Mouse (Mus musculus): ENCODE measurements around the gene Rsbn1l.

The Rsbn1l gene

DNA sequence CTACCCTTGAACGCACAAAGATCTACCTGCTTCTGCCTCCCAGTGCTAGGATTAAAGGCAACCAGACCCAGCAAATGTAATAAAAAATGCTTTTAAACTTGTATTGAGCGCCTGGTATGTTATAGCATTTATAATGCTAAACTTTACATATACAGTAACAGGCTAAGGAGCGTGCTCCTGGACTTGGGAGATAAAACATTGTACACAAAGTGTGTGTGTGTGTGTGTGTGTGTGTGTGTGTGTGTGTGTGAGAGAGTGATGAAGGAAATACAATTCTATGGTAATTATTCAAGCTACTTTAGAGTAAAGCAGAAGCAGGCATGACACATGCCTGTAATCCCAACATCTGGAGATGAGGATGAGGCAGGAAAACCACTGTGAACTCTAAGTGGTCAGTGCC is at the start of gene Rsbn1l:
Gene Rsbn1l, minus strand, starts transcription at position 101 of the 400 bp plus-strand sequence.
- no peak for DNase-seq (ENCODE audit: low spot score in 2 of 2)

DNA sequence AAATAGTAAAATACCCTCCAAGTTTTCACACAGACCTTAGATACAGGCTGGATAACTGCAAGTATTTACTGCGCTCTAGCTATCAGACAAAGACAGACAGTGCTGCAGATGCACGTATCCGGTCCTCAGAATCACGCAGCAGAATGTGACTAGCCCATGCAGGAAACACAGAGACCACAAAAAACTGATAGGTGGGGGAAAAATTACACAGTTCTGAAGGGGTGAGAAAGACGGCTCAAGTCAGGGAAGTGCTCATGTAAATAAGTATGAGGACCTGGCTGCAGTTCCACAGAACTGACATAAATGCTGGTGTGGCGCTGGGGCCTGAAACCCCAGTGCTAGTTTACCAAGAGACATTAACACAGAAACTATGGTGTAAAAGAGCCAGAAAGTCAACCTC is 46.5 kb upstream of the Rsbn1l start:
- DNase-seq (ENCODE audit: low spot score in 2 of 2) = no peak

DNA sequence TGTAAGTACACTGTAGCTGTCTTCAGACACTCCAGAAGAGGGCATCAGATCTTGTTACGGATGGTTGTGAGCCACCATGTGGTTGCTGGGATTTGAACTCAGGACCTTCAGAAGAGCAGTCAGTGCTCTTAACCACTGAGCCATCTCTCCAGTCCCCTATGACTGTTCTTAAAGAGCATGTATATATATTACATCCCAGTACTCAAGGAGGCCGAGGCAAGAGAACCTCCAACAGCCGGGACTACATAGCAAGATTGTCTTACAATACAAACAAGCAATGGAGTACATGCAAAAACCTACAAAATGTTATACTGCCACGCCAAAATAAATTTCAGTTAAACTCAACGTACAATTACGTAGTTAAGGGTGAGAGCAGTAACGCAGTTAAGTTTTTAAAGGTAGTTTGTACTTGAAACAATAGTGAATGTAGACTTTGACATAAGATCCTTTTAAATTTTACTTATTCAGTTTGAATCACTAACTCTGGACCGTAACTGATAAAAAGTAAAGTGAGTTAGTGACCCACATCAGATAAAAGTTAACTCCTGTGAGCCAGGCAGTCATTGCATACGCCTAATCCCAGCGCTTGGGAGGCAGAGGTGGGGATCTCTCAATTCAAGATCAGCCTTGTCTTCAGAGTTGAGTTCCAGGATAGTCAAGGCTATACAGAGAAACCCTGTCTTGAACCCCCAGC is 45.6 kb upstream of the Rsbn1l start:
- no peak for DNase-seq (ENCODE audit: low spot score in 2 of 2)

DNA sequence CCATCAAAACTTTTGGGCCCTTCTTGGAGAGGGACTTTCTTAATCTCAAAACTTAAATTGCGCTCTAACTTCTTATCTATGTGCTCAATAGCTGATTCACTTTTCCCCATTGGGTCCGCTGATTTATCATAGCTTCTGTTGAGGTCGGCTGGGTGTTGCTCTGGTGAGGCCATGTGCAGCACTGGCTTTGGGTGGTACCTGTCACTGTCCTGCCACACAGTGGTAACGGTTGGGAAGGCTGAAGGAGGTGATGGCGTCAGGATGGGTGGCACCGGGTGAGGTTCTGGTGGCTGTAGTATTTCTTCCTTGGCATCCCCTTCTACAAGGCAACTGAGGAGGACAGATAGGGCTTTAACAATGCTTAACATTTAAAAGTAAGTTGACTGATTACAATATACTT is 42.2 kb upstream of the Rsbn1l start:
- no peak for DNase-seq (ENCODE audit: low spot score in 2 of 2)

DNA sequence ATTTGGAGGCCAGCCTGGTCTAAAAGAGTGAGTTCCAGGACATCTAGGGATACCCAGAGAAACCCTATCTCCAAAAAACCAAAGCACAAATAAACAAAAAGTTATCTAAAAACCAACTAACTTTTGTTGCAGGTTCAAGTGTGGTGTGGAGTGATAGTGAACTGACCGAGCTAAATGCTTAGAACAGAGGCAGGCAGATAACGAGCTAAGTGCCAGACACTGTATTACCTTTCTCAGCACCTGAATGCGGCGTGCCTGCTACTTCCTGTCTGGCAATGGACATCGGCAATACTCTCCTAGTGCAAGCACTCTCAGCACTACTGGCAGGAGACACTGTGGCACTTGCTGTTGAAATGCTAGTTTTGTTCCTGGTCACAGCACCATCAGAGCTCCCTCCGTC is 41.4 kb upstream of the Rsbn1l start:
- no peak for DNase-seq (ENCODE audit: low spot score in 2 of 2)

DNA sequence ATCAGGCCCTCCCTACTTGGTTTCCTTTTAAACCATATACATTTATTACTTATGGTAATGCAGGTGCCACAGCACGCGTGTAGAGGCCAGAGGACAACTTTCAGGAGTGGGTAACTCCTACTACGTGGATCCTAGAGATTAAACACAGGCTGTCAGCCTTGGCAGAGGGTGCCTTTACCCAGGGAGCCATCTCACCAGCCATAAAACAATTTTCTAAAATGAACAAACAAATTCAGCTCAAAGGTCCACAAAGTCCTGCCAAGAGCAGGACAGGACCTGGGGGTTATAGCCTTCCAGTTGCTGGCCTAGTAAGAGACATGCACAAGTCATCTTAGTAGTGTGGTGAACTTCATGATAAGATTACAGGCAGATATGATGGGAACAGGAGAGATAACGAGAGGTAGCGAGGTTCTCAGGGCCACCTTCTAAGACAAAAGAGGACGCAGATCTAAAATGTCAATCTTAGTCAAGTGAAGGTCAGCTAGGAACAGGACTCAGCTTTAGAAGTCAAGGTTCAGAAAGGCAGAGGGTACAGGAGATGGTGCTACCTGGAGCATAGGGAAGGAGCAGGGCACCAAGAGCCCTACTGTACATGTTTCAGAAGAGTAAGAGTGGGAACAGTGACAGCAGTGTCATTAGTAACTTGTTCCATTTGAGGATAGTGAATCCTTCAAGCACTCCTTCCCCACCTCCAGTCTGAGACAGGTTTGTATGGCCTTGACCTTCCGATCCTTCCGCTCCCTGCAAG is 34.0 kb upstream of the Rsbn1l start:
- no peak for DNase-seq (ENCODE audit: low spot score in 2 of 2)

DNA sequence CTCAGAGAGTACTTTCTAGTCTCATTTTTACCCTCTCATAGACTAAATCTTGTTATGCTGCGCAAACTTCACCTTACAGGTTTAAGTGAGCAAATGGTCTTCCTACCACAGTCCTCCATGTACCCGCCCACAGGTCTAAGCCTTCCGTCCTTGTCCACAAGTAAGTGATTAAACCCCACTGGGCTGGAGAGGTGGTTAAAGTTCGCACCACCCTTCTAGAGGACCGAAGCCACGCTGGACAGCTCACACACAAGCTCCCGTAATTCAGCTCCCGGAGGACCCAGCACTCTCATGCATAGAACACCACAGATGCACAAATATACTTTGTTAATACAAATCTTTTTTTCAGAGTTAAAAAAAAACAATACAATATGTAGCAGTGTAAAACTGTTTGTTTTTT is 30.1 kb upstream of the Rsbn1l start:
- no peak for DNase-seq (ENCODE audit: low spot score in 2 of 2)

DNA sequence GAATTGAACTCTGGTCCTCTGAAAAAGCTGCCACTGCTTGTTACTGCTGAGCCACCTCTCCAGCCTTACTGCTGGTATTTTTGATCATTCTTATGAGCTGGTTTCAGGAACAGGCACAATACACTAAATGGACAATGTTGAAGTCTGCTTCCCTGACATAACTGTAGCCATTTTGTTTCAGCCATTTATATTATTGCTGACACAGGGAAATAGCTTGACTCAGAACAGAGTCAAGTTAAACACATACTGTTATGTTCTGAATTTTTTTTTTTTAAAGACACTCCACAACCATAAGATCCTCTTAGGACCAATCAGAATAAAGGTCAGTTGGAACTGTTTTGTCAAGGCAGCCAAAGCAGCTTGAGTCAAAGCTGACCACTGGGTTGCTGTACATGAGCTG is 27.3 kb upstream of the Rsbn1l start:
- DNase-seq (ENCODE audit: low spot score in 2 of 2) = no peak

DNA sequence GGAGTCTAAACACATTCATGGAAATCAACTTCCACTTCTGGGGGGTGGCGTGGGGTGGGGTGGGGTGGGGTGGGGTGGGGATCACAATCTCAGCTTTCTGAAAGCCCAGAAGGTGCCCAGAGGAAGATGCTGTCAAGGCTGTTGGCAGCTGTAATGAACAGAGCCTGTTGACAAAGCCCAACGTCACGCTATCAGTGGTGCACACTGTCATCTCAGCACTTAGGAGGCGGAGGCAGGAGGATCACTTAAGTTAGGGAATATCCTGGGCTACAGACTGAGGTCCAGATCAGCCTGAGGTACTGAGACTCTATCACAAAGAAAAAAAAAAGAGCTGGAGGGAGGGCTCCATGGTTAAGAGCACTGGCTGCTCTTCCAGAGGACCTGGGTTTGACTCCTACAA is 18.5 kb upstream of the Rsbn1l start:
- no peak for DNase-seq (ENCODE audit: low spot score in 2 of 2)

DNA sequence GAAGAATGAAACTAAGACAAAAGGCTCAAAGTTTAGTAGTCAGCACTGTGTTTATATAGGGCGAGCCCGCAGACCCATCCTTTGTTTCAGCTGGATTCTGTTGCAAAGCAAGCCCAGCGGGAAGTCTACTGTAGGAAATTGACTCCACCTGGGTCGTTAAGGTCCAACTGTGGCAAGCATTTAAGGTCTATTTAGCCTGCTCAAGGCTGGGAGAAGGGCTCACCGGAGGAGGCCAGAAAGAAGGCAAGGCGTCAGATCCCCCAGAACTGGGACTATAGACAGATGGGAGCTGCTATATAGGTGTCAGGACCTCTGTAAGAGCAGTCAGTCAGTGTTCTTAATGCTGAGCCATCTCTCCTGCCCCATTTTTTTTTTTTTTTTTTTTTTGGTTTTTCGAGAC is 17.8 kb upstream of the Rsbn1l start:
- no peak for DNase-seq (ENCODE audit: low spot score in 2 of 2)

DNA sequence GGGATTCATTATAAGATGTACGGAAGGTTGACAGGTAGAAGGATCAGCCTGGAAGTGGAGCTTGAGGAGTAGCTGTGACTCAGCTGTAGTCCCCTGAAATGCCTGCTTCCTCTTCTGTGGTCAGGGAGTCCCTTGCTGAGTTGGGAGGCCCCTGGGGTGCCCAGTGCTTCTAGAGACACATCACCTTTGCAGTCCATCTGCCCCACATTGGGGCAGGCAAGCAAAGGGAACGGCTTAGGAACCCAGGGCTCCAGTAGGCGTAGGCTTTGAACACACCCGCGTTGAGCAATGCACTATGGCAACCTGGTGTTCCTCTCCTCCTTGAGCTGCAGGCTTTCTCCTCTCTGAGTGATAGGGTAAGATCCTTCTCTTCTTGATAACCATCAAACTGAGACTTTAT is 16.9 kb upstream of the Rsbn1l start:
- DNase-seq (ENCODE audit: low spot score in 2 of 2) = no peak

DNA sequence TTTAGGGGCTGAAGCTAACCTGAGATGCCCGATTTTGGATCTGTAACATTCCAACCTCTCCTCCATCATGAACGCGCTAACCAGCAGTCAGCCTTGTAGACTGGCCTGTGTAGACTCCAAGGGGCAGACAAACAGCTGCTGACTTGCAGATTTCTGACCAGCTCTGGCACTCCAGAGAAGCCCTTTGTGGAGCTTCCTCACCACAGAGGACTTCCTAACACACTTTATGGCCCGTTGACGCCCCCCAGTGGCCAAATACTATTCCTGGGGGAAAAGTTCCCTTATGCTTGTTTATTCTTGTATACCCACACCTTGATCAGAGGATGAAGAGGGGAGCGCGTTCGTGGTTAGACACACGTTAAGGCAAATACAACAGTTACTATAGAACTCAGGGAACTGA is 12.8 kb upstream of the Rsbn1l start:
- DNase-seq (ENCODE audit: low spot score in 2 of 2) = peak in 1 of 2 experiments; percentile 39

DNA sequence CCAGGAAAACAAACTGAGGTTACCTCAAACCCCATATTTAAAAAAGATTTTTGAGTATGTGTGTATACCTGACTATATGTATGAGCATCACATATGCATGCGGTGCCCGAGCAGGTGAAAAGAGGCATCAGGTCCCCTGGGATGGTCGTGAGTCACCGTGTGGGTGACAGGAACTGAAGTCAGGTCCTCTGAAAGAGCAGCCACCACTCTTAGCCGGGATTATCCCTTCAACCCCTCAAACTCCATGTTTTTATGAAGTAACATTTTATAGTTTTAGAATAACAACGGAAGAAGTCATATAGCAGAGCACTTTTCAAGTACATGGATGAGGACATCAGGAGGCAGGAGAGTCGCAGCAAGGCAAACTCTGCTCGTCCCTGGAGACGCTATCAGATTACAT is 12.3 kb upstream of the Rsbn1l start:
- DNase-seq (ENCODE audit: low spot score in 2 of 2) = no peak

DNA sequence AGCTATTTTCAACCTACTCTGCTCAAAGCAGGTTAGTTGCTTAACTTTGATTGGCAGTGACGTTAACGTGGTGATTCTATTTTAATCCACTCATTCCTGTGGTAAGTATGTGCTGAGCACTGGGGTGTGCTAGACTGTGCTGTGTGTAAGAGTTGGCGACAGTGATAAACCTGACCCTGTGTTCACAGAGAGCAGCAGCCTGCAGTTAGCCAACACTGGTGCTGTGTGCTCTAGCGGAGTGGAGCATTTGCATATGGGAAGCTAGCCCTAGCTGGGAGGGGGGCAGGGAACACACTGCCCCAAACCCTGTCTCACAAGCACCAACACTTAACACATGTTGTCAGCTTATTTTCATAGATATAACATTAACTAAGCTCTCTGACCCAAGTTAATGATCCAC is 11.7 kb upstream of the Rsbn1l start:
- DNase-seq (ENCODE audit: low spot score in 2 of 2) = peak in 1 of 2 experiments; percentile 28

DNA sequence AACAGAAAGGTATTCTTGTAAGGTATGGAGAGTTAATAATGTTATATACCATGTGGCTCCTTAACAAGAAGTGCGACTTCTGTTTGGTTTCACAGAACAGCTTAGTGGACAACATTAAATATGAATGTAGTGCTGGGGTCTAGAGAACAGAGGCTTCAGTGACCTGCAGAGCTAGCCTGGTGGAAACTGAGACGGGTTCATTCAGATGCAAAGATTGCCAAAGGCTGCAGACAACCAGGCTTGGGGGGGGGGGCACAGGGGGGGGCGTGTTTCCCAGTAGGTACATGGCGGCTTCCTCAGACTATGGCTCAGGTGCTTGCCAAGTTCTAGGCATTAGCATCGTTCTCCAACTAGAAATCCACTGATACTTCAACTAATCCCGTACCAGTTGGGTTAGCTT is 8.2 kb upstream of the Rsbn1l start:
- no peak for DNase-seq (ENCODE audit: low spot score in 2 of 2)

DNA sequence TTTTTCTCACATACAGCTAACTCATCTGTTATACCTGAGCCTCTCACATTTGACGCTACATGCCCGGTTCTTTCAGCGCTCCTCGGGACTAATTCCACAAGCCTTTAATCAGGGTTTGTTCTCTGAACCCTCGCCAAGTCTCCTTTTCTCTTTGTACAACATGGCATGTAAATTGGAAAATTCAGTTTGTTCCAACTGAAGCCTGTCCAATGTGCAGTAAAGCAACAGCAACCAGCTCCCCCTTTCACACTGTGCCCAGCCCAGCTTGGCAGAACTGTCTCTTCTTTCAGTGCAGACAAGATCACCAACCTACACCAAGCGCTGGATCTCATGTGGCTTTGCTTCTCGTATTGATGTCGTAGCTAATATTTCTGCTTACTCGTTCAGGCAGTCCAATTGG is 7.1 kb upstream of the Rsbn1l start:
- DNase-seq (ENCODE audit: low spot score in 2 of 2) = peak; percentile 39 to 53

DNA sequence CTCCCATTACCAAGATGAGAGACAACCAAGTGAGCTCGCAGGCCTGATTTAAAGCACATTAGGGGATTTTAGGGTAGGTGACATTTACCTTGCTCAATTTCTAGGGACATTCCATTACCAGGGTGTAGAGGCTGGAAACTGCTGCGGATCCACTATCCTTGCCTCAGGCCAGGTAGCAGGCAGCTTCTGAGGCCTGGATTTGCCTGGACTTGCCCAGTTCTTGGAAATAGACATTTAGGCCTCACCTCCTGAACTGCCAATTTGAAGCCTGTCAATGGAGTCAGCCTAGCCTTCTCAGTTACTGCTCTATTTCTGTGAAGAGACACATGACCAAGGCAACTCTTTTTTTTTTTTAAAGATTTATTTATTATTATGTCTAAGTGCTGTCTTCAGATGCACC is 4.7 kb upstream of the Rsbn1l start:
- DNase-seq (ENCODE audit: low spot score in 2 of 2) = no peak

DNA sequence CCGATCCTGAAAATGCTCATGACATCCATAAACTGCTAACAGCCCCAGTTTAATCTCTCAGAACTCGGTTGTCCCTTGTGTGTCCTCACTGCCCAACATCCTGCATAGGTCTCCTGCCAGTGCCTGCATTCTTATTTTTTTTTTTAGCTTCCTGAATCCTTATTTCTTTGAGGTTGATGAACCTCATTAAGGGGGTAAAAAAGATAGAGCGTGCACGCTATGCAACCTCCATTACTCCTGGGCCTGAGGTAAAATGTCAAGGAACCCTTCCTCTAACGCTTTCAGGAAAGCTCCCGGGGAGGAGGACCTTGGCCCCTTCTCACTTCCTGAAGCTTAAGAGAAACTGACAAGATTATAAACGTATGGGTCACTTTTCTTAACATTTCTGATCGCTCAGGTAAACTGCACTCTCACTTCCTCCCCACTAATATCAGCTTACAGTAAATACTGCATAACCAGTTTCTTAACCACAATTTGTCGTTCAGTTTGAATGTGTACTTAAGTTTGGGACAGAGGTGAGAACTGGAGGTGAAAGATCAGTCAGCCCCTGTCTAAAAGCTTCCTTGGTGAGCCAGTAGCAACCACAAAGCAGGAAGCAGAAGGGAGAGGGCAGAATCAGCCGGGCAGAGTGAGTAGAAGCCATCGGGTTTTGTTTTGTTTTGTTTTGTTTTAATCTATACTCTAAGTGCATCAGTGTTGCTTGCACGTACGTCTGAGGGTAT is 923 bp downstream of the Rsbn1l start:
- no peak for DNase-seq (ENCODE audit: low spot score in 2 of 2)

DNA sequence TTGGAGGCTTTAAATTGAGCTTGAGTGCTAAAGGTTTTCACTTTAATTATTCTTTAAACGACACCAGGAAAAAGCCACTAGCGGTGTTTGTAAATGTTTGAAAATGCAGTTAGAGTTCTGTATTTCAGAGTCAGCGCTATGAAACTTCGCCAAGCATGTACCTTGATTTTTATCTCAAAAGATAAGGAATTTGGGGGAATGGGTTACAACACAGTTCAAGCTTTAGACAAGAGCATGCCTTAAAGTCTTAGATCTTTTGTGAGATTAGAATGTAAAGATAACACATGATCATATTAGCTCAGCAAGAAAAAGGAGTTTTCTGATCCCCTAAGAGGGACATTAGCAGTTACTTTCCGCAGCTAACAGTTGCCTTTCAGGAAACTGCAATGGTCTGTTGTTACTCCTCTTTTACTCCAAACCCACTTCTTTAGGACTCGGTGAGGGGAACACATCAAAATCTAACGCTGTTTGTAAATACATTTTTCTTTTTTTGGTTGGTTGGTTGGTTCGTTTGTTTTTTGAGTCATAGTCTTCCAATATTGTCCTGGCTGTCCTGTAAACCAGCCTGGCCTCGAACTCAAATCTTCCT is 3.8 kb downstream of the Rsbn1l start:
- DNase-seq (ENCODE audit: low spot score in 2 of 2) = no peak

DNA sequence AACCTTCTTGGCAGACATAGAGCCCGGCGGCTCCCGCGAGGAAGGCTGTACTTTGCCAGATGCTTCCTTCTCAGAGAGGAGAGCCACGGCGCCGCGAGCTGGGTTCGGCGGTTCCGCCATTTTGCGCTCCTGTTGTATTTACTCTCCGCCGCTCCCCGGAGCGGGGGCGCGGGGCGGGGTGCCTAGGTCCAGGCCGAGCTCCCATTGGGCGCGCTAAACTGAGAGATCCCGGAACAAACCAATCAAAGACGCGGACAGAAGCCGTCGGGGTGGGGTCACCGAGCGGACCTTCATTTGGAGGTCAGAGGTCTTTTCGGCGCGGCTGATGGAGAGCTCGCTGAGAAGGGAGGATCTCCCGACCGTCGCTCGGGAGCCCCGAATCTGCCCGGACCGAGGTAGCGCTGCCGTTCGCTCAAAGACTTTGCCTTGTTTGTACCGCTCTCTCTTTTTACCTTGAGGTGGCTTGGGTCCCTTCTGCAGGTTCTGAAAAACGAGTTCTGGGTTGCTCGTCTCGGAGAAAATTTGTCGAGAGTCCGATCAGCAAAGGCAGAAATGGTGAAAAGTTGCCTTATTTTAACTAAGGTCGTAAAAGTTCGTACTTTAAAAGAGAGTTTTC is 4.4 kb downstream of the Rsbn1l start:
- DNase-seq (ENCODE audit: low spot score in 2 of 2) = peak; percentile 97 to 98

DNA sequence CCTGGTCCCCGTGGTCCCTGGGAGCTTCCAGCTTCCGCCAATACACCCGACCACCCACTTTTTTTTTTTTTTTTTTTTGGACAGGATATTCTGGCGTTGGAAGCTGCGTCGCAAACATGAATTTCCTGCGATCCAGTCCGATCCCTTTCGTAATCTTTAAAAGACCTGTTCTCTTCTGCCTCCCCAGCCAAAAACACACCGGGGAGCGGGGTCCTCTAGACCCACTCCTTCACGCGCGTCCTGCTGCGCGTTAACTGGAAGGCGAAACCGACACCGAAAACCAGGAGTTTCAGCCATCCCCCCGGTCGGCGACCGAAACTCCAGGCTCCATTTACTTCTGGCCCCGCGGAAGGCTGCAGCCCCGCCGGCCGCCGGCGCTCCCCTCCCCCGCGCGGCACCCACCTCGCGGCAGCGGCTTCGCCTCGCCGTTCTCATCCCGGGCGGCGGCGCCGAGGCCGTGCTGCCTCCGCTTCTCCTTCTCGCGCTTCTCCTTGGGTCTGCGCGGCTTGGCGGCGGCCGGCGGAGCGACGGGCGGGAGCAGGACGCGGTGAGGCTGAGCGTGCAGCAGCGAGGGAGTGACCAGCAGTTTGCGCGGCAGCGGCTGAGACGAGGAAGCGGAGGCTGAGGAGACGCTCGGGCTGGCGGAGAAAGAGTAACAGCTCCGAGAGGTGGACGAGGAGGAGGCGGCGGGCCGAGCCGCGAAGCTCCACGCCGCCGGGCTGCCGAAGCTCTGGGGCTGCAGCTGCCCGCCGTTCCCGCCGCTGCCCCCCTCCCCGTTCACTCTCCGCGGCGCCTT is 5.1 kb downstream of the Rsbn1l start:
- DNase-seq (ENCODE audit: low spot score in 2 of 2) = peak; percentile 69 to 70
